Mouse (Mus musculus) thymus, postnatal 0 days (tissue): ENCODE data around the gene Lmna. TPM values are rescaled to one million over a fixed set of nuclear protein-coding genes. Genes with fewer than 3 reads are reported as not detected.

Source experiments
- DNase-seq: peaks from one replicate; pipeline ENCODE4 v3.0.0-alpha.2; 2015; ENCODE audit warnings: low spot score
- polyA plus RNA-seq: library from polyadenylated mRNA; unstranded; fragments of >200 nt; fragmentation: Nextera tagmentation; extraction: Ambion mirVana; gene quantifications from 2 replicates; pipeline ENCODE4 v1.2.1, GENCODE M21; 2015

The Lmna gene
- polyA plus RNA-seq, 1 experiment from 2014 or later, result 43.8 TPM

GRCm38 (mm10) chr3:88539397-88539796, 29.6 kb upstream of the Lmna start:
- DNase-seq, result no peak

DNA sequence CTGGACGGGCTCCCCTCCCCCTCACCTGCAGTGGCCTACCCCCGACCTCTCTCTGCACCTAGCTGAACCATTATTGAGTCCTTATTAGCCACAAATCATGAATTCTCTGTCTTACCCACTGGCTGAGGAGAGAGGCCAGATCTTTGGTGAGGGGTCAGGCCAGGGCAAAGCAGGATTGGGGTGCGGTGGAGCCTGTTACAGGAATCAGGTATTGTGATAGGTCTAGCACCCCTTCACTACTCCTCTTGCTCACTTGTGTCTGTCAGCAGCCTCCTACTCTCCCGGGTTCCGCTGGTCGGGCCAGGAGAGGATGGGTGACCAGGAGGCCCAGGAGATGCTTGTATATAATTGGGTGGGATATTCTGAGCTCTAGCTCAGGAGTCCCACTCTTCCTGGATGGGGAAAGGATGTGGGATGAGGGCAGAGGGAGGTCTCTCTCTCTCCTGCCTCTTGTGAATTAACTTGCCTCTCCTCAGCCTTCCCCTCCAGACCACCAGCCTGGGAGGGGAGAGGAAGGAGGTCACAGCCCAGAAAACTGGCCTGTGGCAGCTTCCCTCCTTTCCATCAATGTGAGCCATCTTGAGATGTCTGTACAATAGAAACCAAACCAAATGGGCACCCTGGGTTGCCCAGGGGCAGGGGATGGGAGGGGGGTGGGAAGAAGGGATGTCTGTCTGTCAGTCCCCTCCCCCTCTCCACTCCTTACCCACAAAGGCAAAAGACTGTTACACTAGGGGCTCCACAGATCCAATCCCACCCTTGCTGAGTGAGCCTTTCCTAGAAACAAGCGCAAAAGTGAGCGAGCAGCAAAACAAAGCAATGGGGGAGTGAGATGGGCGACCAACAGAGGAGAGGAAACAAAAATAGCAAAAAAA, 28.8 kb upstream of the Lmna start:
- no peak for DNase-seq

DNA sequence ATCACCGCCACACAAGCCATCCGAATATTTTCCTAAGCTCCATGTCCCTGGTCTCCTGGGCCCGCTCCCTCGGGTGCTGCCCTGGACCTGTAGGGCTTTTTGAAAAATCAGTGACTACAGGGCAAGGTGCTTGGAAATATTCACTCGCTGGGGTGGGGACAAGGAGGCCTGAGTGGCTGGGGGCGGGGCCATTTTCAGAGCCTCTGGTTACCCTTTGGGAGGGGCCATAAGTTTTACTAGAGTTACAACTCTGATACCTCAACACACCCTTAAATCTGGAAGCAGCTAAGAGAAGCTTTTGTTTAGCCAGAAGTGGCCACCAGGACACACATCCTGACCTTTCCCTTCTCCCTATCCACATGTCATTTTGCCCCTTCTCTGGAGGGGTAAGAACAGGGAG, 27.4 kb upstream of the Lmna start:
- no peak for DNase-seq

DNA sequence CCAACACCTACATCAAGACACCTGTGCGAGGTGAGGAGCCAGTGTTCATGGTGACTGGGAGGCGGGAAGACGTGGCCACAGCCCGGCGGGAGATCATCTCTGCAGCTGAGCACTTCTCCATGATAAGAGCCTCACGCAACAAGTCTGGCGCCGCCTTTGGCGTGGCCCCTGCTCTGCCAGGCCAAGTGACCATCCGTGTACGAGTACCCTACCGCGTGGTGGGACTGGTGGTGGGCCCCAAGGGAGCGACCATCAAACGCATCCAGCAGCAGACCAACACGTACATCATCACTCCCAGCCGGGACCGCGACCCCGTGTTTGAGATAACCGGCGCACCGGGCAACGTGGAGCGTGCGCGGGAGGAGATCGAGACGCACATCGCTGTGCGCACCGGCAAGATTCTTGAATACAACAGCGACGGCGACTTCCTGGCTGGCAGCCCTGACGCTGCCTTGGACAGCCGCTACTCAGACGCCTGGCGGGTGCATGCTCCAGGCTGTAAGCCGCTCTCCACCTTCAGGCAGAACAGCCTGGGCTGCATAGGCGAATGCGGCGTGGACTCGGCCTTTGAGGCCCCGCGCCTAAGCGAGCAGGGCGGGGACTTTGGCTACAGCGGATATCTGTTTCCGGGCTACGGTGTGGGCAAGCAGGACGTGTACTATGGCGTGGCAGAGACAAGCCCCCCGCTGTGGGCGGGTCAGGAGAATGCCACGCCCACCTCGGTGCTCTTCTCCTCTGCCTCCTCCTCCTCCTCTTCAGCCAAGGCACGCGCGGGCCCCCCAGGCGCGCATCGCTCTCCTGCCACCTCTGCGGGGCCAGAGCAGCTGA, 26.6 kb upstream of the Lmna start:
- peak; percentile 56 for DNase-seq

DNA sequence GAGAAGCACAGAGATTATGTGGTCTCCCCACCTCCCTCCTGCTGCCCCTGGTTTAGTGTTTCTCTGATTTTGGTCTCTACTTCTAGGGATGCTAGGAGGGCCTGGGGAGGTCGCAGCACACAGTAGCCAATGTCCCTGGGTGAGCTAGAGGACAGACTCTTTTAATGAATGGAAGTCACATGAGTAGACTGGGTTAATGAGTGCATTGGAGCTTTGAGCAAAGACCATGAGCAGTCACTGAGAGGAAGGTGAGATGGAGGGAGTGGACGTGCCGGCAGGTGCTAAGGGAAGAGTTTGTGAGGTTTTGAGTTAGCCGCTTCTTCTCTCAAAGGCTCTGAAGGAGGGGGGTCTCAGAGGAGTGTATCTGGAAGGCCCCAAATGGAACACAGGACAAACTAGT, 25.8 kb upstream of the Lmna start:
- DNase-seq, result no peak

DNA sequence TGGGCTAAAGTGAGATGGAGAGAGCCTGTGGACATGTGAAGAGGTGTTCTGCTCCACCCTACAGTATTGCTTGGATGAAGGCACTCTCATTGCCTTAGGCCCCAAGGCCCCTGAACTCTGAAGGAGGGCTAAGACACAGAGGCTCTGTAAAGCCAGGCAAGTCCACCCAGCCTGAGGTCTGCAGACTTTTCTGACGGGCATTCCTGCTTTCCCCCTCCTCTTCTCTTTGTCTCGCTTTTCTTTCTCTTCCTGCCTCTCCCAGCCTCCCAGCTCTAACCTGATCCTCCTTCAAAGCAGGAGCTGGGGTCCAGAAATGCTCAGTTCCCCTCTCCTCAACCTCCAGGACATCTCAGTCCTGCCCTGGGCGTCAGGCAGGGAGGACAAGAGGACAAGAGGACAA, 25.2 kb upstream of the Lmna start:
- DNase-seq, result no peak

DNA sequence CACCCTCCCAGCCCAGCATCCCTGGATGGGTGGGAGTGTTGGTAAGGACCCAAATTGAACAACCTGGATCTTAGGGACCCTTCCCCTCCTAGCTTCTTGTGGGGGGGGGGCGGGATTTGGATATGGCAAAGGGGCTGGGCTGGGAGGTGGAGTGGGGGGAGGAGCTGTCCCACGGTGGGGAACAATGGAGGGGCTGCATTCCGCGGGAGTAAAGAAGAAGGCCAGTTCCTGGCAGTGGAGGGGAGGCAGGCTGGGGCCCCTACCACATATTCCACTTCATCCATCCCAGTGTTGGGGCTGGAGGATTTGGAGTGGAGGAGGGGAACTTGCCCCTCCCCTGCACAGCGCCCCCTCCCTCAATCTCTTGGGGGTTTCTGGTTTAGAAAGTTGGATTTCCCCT, 23.9 kb upstream of the Lmna start:
- DNase-seq, result no peak

DNA sequence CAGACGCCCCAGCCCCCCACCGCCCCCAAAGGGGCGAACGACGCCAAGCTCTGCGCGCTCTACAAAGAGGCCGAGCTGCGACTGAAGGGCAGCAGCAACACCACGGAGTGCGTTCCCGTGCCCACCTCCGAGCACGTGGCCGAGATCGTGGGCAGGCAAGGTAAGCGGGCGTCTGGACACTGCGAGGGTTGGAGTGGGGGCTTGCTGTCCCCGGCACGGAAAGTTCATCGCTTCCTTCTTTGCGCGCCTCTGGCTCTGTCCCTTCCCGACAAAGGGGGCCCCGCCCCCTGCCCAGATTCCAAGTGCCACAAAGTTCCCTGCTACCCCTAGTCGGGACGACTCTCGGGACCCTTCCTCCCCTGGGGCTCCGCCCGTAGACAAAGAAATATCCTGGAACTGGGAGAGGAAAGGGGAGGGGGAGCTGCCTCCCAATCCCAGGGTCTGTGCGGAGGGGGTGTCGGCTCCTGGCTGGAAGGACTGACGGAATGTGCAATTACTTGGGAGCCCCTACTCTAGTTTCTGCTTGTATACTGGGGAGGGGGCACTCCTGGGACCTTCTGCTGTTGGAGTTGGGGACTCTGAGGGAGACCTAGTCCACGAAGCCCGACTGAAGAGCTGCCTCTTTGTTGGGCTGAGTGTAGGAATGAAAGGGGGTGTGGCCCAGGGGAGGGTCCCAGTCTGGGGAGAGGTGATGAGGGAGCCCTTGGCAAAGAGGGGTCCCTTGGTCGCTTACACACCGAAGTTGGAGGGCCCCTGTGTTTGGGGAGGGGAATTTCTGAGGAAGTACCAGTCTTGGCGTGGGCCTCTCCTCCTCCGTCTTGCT, 23.1 kb upstream of the Lmna start:
- DNase-seq, result no peak

GRCm38 (mm10) chr3:88532299-88532674, 22.5 kb upstream of the Lmna start, which contains the start of gene Mex3a:
Gene Mex3a, plus strand, starts transcription at chr3:88532395.
- no peak for DNase-seq

- peak; percentile 95 for DNase-seq
These were observed 21.9 kb upstream of the Lmna start for GRCm38 (mm10) chr3:88531348-88532298.

- no peak for DNase-seq
These were observed 20.5 kb upstream of the Lmna start for GRCm38 (mm10) chr3:88530082-88530864.

GRCm38 (mm10) chr3:88529204-88530000, 19.6 kb upstream of the Lmna start:
- no peak for DNase-seq

GRCm38 (mm10) chr3:88528646-88529045, 18.9 kb upstream of the Lmna start:
- DNase-seq, result no peak

DNA sequence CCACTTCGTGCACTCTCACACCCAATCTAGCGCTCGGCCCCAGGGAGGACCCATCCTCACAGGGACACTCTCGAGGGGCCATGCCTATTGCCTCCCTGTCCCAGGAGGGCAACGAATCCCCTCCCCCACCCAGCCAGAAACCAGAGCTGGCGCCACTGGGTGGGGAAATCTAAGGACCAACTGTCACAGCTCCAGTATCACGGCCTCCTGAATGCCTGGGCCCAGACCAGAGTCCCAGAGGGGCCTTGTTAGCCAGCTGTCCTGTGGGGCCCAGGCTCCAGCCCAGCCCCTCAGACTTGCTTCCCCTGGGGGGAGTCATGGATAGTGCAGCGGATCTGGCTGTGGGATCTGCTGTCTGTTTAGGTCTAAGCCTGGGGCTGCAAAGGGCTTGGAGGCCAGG, 17.8 kb upstream of the Lmna start:
- no peak for DNase-seq

GRCm38 (mm10) chr3:88526157-88527131, 16.7 kb upstream of the Lmna start:
- DNase-seq, result peak; percentile 89

- DNase-seq, result no peak
These were observed 15.3 kb upstream of the Lmna start for GRCm38 (mm10) chr3:88525021-88525420.

GRCm38 (mm10) chr3:88523027-88523426, 13.3 kb upstream of the Lmna start:
- DNase-seq, result no peak
